Mouse (Mus musculus): ENCODE measurements around the gene C1s2. TPM values are rescaled to one million over a fixed set of nuclear protein-coding genes. Genes with fewer than 3 reads are reported as not detected.
"Not testable (repeated sequence)": the region's sequence is repeated elsewhere in the genome, so short reads cannot be mapped to it uniquely, and the experiment has no call there.

Gene C1s2
- polyA plus RNA-seq, 2 experiments from 2014 or later, result not detected

DNA sequence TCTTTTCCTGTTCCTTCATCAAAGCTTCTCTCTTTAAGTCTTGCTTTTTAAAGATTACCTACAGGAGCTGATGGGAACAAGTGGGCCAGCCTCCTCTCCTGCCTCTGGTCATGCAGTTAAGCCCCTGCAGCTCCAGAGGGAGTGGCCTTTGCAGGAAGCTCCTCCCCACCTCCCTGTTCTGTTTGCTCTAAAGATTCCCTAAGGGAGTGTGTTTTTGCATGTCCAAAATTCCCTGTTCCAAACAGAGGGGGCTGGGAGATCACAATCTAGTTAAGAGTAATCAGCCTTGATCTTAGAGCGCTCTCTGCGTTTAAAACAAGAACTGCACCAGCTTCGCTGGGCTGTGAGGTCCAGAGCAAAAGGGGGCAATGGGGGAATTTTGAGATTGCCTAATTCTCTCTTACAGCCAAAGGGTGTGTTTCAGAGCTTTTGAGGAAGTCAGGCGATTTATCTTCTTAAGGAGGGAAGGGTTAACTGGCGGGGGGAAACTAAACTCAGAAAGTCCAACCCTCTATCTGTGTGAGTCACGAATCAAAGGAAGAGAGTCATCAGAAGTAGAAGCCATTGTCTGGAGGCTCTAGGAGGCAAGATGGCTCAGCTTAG lies 1.1 kb upstream of the C1s2 start:
- ATAC-seq, result not testable (repeated sequence)

DNA sequence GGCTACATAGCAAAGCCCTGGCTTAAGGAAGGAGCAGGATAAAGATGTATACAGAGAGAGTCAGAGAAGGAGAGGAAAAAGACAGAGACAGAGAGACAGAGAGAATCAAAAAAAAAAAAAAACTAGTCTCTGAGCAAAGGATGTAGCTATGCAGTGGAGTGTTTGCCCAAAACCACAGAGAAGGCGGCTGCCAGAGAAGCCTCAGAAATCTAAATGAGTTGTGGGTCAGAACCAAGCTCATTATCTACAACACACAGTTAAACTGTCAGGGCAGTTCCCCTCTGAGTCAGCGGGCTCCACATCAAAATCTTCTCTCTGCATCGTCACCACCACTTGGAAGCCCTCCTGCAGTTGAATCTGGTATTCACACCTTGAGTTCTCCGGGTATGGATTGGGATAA lies 5.1 kb downstream of the C1s2 start:
- ATAC-seq, result no peak

DNA sequence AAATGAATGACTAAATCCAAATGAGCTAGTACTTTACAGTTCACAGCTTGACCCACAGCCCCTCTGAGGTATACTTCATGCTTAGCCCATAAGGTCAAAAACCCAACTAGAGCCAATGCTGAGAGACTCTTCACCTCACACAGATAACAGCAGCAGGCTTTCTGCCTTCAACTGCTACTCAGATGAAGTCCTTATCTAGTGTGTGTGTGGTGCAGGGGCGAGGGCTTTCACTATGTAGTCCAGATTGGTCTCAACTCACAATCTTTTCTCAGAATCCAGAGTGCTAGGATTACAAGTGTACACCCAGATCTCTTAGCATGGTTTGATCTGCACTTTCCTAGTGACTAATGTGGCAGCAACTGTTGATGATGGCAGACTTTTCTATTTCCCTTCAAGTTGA lies 9.7 kb downstream of the C1s2 start:
- not testable (repeated sequence) for ATAC-seq

DNA sequence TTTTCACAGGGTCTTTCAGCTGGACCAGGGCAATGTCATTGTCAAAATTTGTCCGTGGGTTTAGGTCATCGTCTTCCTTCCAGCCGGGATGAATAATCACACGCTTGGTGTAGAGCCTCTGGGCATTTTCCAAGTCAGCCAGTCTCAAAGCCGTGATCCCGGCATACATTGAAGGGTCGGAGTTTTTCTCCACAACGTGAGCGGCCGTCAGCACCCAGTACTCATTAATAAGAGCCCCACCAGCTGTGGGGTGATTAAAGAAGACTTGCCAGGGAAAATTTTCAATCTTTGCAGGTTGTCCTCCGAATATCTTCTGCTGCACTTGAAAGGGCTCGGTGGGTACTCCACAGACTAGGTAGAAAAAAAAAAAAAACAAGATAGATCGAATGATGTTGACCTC lies 10.3 kb downstream of the C1s2 start:
- ATAC-seq, result no peak

DNA sequence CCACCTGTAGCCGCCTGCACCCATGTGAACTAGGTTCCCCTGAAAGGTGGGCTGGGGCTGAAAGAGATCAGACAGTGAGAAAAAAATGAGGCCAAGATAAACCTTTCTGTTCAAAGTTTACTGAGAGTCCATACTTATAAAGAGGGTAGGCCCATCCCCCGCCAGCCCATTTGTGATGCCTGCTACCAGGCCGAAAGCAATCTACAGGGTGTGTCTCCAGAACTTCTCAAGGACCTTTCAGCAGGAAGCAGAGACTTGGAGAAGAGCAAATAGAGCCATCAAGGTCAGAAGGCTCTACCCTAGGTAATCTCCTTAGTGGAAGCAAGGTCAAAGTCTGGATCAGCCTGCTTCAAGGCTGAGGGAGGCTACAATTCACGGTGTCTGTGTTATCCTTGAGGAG lies 33.9 kb downstream of the C1s2 start:
- ATAC-seq, result no peak

DNA sequence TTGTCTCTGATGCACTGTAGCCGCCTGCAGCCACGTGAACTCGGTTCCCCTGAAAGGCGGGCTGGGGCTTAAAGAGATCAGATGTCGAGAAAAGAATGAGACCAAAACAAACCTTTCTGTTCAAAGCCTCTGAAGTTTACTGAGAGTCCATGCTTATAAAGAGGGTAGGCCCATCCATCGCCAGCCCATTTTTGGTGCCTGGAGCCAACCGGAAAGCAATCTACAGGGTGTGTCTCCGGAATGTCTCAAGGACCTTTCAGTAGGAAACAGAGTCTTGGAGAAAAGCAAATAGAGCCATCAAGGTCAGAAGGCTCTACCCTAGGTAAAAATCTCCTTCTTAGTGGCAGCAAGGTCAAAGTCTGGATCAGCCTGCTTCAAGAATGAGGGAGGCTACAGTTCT lies 42.8 kb downstream of the C1s2 start:
- ATAC-seq, result no peak

DNA sequence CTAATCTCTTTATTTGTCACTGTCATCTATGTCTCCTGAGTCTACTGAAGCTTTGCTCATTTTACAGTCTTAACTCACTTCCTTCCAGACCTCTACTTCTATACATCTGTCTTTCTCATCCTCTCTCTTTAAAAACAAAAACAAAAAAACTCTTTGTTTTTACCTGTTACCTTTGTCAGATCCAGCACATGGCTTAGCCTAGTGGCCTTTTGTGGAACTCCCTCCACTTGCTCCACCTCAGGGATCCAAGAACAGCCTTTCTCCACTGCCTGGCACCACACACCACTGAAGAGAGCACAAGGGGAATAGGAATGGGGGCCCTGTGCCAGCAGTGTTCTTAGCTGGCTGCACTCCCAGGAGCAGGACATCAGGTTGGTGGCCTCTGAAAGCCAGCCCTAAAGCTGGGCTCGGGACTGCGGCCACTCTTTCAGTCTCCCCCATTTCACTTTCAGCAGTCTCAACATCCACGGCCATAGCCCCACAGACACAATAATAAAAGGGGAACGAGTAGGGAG lies 43.6 kb downstream of the C1s2 start:
- no peak for ATAC-seq

DNA sequence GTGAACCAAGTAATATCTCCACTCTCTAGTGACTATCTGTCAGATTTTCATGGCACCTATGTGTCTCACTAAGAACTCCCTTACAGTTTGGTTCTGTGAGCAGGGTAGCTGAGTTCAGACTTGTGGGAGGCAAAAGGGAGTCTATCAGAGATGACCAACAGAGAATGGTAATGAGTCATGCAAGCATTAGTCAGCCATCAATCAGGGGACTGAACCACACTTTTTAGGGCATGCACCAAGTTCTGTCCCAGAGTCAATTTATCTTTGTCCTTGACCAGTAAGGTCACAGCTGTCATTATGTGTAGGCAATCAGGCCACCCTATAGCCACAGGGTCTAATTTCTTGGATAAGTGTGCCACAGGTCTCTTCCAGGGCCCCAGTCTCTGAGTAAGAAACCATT lies 47.1 kb downstream of the C1s2 start:
- ATAC-seq, result no peak

DNA sequence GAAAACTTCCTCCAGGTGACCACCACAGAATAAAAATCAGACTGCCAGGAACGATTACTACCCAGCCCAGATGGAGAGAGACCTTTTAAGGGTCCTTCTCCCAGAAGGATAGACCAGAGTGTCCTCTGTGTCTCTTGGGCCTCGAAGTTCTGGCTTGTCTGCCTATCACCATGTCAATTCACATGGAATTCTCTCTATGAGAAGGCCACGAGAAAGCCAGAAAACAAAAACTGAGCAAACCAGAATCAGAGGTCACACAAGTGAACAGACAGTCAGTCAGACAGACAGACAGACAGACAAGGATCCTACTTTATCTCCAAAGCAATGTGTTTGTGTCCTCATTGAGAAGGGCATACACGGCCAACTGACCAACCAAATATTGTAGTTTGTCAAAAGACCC lies 49.6 kb downstream of the C1s2 start:
- no peak for ATAC-seq

DNA sequence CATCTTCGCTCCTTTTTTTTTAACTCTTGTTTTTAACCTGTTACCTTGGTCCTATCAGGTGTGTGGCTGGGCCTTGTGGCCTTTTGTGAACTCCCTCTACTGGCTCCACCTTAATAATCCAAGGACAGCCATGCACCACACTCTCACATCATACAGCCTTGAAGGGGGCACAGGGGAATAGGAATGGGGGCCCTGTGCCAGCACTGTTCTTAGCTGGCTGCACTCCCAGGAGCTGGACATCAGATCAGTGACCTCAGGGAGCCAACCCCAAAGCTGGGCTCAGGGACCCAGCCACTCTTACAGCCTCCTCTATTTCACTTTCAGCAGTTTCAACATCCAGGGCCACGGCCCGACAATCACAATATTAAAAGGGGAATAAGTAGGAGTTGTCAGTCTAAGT lies 50.1 kb downstream of the C1s2 start:
- ATAC-seq, result no peak

DNA sequence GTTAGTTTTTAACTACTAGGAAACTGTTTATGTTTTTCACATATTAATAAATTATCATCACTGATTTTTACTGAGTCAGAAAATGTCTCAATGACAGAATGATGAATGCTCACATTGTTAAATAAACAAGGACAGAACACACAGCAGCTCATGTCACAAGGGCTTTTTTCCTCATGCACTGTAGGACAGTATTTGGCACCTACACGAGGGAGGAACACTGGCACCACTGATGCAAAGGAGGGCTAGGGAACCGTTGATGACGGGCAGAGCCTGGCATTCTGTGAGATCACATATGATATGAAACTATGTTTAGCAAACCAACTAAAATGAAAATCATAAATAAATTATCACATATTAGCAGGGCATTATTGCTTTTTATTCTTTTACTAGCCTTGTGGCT lies 51.0 kb downstream of the C1s2 start:
- no peak for ATAC-seq

DNA sequence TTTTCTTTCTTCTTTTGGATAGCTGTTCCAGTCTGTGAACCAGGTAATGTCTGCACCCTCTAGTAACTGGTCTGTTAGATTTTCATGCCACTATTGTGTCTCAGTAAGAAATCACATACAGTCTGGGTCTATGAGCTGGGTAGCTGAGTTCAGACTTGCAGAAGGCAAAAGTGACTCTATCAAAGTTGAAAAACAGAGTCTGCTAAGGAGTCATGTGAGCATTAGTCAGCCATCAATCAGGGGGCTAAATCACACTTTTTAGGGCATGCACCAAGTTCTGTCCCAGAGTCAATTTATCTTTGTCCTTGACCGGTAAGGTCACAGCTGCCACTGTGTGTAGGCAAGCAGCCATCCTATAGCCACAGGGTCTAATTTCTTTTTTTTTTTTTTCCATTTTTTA lies 53.7 kb downstream of the C1s2 start:
- ATAC-seq, result no peak

DNA sequence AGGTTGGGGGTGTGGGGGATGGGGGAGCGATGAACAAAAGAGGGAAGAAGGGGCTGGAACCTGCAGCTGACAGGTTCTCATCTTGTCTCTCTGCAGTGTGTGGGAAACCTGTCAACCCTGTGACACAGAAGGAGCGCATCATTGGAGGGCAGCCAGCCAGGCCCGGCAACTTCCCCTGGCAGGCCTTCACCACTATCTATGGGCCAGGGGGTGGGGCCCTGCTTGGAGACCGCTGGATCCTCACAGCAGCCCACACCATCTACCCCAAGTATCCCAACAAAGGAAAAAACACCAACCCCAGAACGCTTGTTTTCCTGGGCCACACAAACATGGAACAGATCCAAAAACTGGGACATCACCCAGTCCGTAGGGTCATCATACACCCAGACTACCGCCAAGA lies 55.7 kb downstream of the C1s2 start:
- not testable (repeated sequence) for ATAC-seq

DNA sequence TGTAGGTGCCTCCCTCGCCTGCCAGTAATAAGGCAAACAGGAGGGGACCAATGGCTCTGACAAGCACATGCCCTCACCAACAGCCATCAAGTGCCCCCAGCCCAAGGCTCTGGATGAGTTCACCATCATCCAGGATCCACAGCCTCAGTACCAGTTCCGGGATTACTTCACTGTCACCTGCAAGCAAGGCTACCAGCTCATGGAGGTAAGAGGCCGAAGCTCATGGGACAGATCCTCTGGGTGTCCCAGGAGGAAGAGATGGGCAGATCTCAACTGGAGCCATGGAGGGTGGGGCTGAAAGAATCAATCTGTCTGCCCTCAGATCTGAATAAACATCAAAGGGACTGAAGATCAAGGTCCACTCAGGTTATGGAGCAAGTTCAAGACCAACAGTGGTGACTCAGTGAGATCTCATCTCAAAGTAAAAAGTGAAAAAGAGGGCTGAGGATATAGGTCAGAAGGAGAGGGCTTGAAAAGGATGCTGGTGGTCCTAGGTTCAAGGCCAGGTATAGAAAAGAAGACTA lies 60.7 kb downstream of the C1s2 start:
- not testable (repeated sequence) for ATAC-seq

Other genes with a start within 250 kb of the C1s2 start
- 10 to 100 TPM in 1 of 2 experiments, 1 to 10 TPM in 1; 8.4 to 15.3 TPM for gene Pex5, start 221.0 kb downstream of the C1s2 start, polyA plus RNA-seq (2017; shearing (Covaris generic))
- under 1 TPM in 1 of 2 experiments, not detected in 1; 0.13 TPM for gene Clstn3, start 171.3 kb downstream of the C1s2 start, polyA plus RNA-seq (2017; shearing (Covaris generic))
- not detected for gene C1rl, start 143.0 kb downstream of the C1s2 start, polyA plus RNA-seq (2017; shearing (Covaris generic))
- under 1 TPM; 0.19 to 0.39 TPM for gene C1ra, start 123.7 kb downstream of the C1s2 start, polyA plus RNA-seq (2017; shearing (Covaris generic))
- not detected for gene C1s1, start 93.7 kb downstream of the C1s2 start, polyA plus RNA-seq (2017; shearing (Covaris generic))
- gene C1rb, start 65.8 kb downstream of the C1s2 start, polyA plus RNA-seq (2017; shearing (Covaris generic)), result not detected
- 10 to 100 TPM; 33.5 to 35.0 TPM for gene Lpcat3, start 26.9 kb upstream of the C1s2 start, polyA plus RNA-seq (2017; shearing (Covaris generic))
- gene Emg1, start 76.1 kb upstream of the C1s2 start, polyA plus RNA-seq (2017; shearing (Covaris generic)), result 100 to 1,000 TPM; 465 to 483 TPM
- gene Phb2, start 76.3 kb upstream of the C1s2 start, polyA plus RNA-seq (2017; shearing (Covaris generic)), result 10 to 100 TPM; 56.1 to 59.9 TPM
- gene Ptpn6, start 102.6 kb upstream of the C1s2 start, polyA plus RNA-seq (2017; shearing (Covaris generic)), result 100 to 1,000 TPM; 187 to 310 TPM
- 100 to 1,000 TPM; 509 to 554 TPM for gene Grcc10, start 105.3 kb upstream of the C1s2 start, polyA plus RNA-seq (2017; shearing (Covaris generic))
- under 1 TPM in 1 of 2 experiments, not detected in 1; 0.36 TPM for gene Gm45234, start 119.9 kb upstream of the C1s2 start, polyA plus RNA-seq (2017; shearing (Covaris generic))
- 1 to 10 TPM; 4.4 to 4.8 TPM for gene Atn1, start 120.4 kb upstream of the C1s2 start, polyA plus RNA-seq (2017; shearing (Covaris generic))
- gene Eno2, start 133.6 kb upstream of the C1s2 start, polyA plus RNA-seq (2017; shearing (Covaris generic)), result 1 to 10 TPM; 3.0 to 9.9 TPM
- 1 to 10 TPM; 1.1 to 2.7 TPM for gene Lrrc23, start 143.6 kb upstream of the C1s2 start, polyA plus RNA-seq (2017; shearing (Covaris generic))
- 1 to 10 TPM; 1.7 to 3.4 TPM for gene Spsb2, start 172.6 kb upstream of the C1s2 start, polyA plus RNA-seq (2017; shearing (Covaris generic))
- 10 to 100 TPM; 65.7 to 90.0 TPM for gene Tpi1, start 178.2 kb upstream of the C1s2 start, polyA plus RNA-seq (2017; shearing (Covaris generic))
- 100 to 1,000 TPM in 1 of 2 experiments, 10 to 100 TPM in 1; 77.2 to 154 TPM for gene Usp5, start 193.4 kb upstream of the C1s2 start, polyA plus RNA-seq (2017; shearing (Covaris generic))
- 10 to 100 TPM in 1 of 2 experiments, 1 to 10 TPM in 1; 8.0 to 27.1 TPM for gene Cdca3, start 193.5 kb upstream of the C1s2 start, polyA plus RNA-seq (2017; shearing (Covaris generic))
- gene Gnb3, start 204.2 kb upstream of the C1s2 start, polyA plus RNA-seq (2017; shearing (Covaris generic)), result not detected
- under 1 TPM in 1 of 2 experiments, not detected in 1; 0.11 TPM for gene P3h3, start 221.7 kb upstream of the C1s2 start, polyA plus RNA-seq (2017; shearing (Covaris generic))
- not detected for gene Gpr162, start 227.9 kb upstream of the C1s2 start, polyA plus RNA-seq (2017; shearing (Covaris generic))

Measured in CD4-positive, CD25-positive, alpha-beta regulatory T cell, adult 4 months (primary cell).